Mouse (Mus musculus): ENCODE data around the gene Wipf3. TPM values are rescaled to one million over a fixed set of nuclear protein-coding genes. Genes with fewer than 3 reads are reported as not detected.
A peak's percentile ranks its signal among the peaks of the same experiment; 100 is the strongest.

The Wipf3 gene
- polyA plus RNA-seq, 1 experiment from 2014 or later, result 4.8 TPM

DNA sequence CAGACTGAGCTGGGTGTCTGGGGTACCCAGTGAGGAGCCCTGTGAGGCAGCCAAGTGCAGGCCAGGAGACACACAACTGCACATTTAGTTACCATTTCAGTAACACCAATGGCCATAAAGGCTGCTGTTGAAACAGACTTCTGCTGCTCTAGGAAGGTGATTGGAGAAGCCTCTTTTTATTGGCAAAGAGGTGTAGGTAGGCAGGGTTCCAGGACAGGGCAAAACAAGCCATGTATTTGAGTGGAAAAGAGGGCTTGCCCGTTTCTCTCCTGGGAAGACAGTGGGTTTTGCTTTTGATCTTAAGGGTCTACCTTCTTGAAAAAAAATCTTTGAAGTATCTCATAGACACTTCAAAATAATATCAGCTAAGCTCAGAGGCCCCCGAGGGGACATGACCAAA, 82.9 kb downstream of the Wipf3 start:
- WGBS, result 87% methylated on average over 2 of the region's 2 CpGs

DNA sequence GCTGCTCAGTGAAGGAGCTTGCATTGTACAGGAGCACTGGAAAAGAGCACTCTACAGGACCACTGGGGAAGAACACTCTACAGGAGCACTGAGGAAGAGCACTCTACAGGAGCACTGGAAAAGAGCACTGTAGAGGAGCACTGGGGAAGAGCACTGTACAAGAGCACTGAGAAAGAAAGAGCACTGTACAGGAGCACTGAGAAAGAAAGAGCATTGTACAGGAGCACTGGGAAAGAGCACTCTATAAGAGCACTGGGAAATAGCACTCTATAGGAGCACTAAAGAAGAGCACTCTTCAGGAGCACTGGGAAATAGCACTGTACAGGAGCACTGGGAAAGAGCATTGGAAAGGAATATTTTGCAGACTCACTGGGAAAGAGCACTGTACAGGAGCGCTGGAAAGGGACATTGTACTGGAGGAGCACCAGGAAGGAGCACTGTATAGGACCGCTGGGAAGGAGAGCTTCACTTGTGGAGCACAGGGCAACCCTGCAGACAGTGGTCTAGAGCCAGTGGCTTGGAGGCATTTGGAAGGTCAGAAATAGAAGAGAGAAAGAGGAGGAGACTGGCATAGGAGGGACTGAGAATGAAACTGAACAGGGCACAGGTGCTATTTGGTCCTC, 87.2 kb downstream of the Wipf3 start:
- DNase-seq, result no peak
- Histone ChIP-seq H3K4me2 (ENCODE audit: low read length) (no peak overlapping the region), H3K27ac (replicated peaks; ENCODE audit: low read depth, low read length) (no peak overlapping the region), H3K9me3 (ENCODE audit: control insufficient read depth, low read length) (no peaks in the 10 kb centered on the region), H3K36me3 (ENCODE audit: control insufficient read depth, insufficient read depth, low read length) (peaks cover 68% of the 10 kb centered on the region), H3K4me1 (ENCODE audit: control insufficient read depth, insufficient read depth, low read length) (no peaks in the 10 kb centered on the region), H3K27me3 (ENCODE audit: control insufficient read depth, insufficient read depth, low read length) (no peaks in the 10 kb centered on the region), H3K9ac (replicated peaks; ENCODE audit: low read length) (no peak overlapping the region), H3K4me3 (replicated peaks; ENCODE audit: low read depth, low read length) (no peak overlapping the region)
- WGBS, result 93% methylated on average over 2 of the region's 2 CpGs
- ATAC-seq (ENCODE audit: low FRiP score, low TSS enrichment), result peak; percentile 37

More for the DNA sequence above, 82.9 kb downstream of the Wipf3 start:
- H3K9ac ChIP-seq (replicated peaks; ENCODE audit: low read length), result no peak overlapping the region
- no peak overlapping the region for H3K27ac ChIP-seq (replicated peaks; ENCODE audit: low read depth, low read length)
- peaks cover 49% of the 10 kb centered on the region for H3K36me3 ChIP-seq (ENCODE audit: control insufficient read depth, insufficient read depth, low read length)
- H3K9me3 ChIP-seq (ENCODE audit: control insufficient read depth, low read length), result no peaks in the 10 kb centered on the region
- no peak overlapping the region for H3K4me2 ChIP-seq (ENCODE audit: low read length)
- no peak overlapping the region for H3K4me3 ChIP-seq (replicated peaks; ENCODE audit: low read depth, low read length)
- ATAC-seq (ENCODE audit: low FRiP score, low TSS enrichment) (no peak), DNase-seq (no peak)
- peaks cover 16% of the 10 kb centered on the region for H3K4me1 ChIP-seq (ENCODE audit: control insufficient read depth, insufficient read depth, low read length)
- H3K27me3 ChIP-seq (ENCODE audit: control insufficient read depth, insufficient read depth, low read length), result no peaks in the 10 kb centered on the region

- no peak overlapping the region for H3K4me3 ChIP-seq (replicated peaks; ENCODE audit: low read depth, low read length)
- ATAC-seq (ENCODE audit: low FRiP score, low TSS enrichment) (no peak), DNase-seq (no peak)
- no peaks in the 10 kb centered on the region for H3K4me1 ChIP-seq (ENCODE audit: control insufficient read depth, insufficient read depth, low read length)
- H3K36me3 ChIP-seq (ENCODE audit: control insufficient read depth, insufficient read depth, low read length), result peaks cover 65% of the 10 kb centered on the region
- no peaks in the 10 kb centered on the region for H3K27me3 ChIP-seq (ENCODE audit: control insufficient read depth, insufficient read depth, low read length)
- H3K9me3 ChIP-seq (ENCODE audit: control insufficient read depth, low read length), result no peaks in the 10 kb centered on the region
- 81% methylated on average over 5 of the region's 5 CpGs for WGBS
- no peak overlapping the region for H3K27ac ChIP-seq (replicated peaks; ENCODE audit: low read depth, low read length)
- H3K9ac ChIP-seq (replicated peaks; ENCODE audit: low read length), result no peak overlapping the region
- no peak overlapping the region for H3K4me2 ChIP-seq (ENCODE audit: low read length)
Measured at GRCm38 (mm10) chr6:54518758-54519157, 89.4 kb downstream of the Wipf3 start.

GRCm38 (mm10) chr6:54528666-54529065, 99.3 kb downstream of the Wipf3 start:
- no peak overlapping the region for H3K27ac ChIP-seq (replicated peaks; ENCODE audit: low read depth, low read length)
- 96% methylated on average over 8 of the region's 8 CpGs for WGBS
- H3K9ac ChIP-seq (replicated peaks; ENCODE audit: low read length), result no peak overlapping the region
- H3K4me1 ChIP-seq (ENCODE audit: control insufficient read depth, insufficient read depth, low read length), result 0 out of 2 replicates have a peak, but pooled peaks cover 7% of the 10 kb centered on the region
- H3K4me2 ChIP-seq (ENCODE audit: low read length), result no peak overlapping the region
- H3K36me3 ChIP-seq (ENCODE audit: control insufficient read depth, insufficient read depth, low read length), result peaks cover 23% of the 10 kb centered on the region
- no peak overlapping the region for H3K4me3 ChIP-seq (replicated peaks; ENCODE audit: low read depth, low read length)
- H3K9me3 ChIP-seq (ENCODE audit: control insufficient read depth, low read length), result no peaks in the 10 kb centered on the region
- ATAC-seq (ENCODE audit: low FRiP score, low TSS enrichment) (no peak), DNase-seq (no peak)
- H3K27me3 ChIP-seq (ENCODE audit: control insufficient read depth, insufficient read depth, low read length), result no peaks in the 10 kb centered on the region

- Histone ChIP-seq H3K27me3 (ENCODE audit: control insufficient read depth, insufficient read depth, low read length) (no peaks in the 10 kb centered on the region), H3K9me3 (ENCODE audit: control insufficient read depth, low read length) (no peaks in the 10 kb centered on the region), H3K36me3 (ENCODE audit: control insufficient read depth, insufficient read depth, low read length) (peaks cover 14% of the 10 kb centered on the region), H3K4me1 (ENCODE audit: control insufficient read depth, insufficient read depth, low read length) (0 out of 2 replicates have a peak, but pooled peaks cover 7% of the 10 kb centered on the region), H3K4me3 (replicated peaks; ENCODE audit: low read depth, low read length) (no peak overlapping the region), H3K4me2 (ENCODE audit: low read length) (no peak overlapping the region), H3K9ac (replicated peaks; ENCODE audit: low read length) (no peak overlapping the region), H3K27ac (replicated peaks; ENCODE audit: low read depth, low read length) (no peak overlapping the region)
- 90% methylated on average over 2 of the region's 2 CpGs for WGBS
- ATAC-seq (ENCODE audit: low FRiP score, low TSS enrichment) (no peak), DNase-seq (no peak)
Measured at GRCm38 (mm10) chr6:54530182-54530581, 100.8 kb downstream of the Wipf3 start.

GRCm38 (mm10) chr6:54531048-54531481, 101.7 kb downstream of the Wipf3 start:
- H3K9me3 ChIP-seq (ENCODE audit: control insufficient read depth, low read length), result no peaks in the 10 kb centered on the region
- H3K4me1 ChIP-seq (ENCODE audit: control insufficient read depth, insufficient read depth, low read length), result 0 out of 2 replicates have a peak, but pooled peaks cover 10% of the 10 kb centered on the region
- peak; percentile 37; the same call in 1 of the 2 replicates for ATAC-seq (ENCODE audit: low FRiP score, low TSS enrichment)
- 50% methylated on average over 8 of the region's 8 CpGs for WGBS
- H3K27ac ChIP-seq (replicated peaks; ENCODE audit: low read depth, low read length), result peak overlapping the region; percentile 73
- H3K36me3 ChIP-seq (ENCODE audit: control insufficient read depth, insufficient read depth, low read length), result peaks cover 11% of the 10 kb centered on the region
- no peak overlapping the region for H3K4me3 ChIP-seq (replicated peaks; ENCODE audit: low read depth, low read length)
- H3K9ac ChIP-seq (replicated peaks; ENCODE audit: low read length), result no peak overlapping the region
- DNase-seq, result peak; percentile 62
- no peaks in the 10 kb centered on the region for H3K27me3 ChIP-seq (ENCODE audit: control insufficient read depth, insufficient read depth, low read length)
- no peak overlapping the region for H3K4me2 ChIP-seq (ENCODE audit: low read length)

DNA sequence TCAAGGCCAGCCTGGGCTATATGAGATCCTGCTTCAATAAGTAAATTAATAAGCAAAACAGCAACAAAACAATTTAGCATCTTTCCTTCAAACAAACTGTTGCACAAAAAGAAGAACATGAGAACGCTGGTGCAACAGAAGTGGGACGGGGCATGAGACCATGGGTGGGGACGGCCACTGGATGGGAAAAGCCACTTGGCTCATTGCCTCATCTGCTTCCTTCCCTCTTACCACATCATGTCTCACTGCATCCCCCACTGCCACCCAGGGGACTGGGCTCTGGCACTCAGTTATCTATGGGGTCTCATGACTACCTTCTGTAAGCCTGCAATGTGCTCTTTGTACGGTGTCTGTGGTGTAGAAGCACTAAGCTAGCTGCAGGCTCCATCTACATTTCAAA, 106.1 kb downstream of the Wipf3 start:
- 0 out of 2 replicates have a peak, but pooled peaks cover 11% of the 10 kb centered on the region for H3K36me3 ChIP-seq (ENCODE audit: control insufficient read depth, insufficient read depth, low read length)
- no peaks in the 10 kb centered on the region for H3K27me3 ChIP-seq (ENCODE audit: control insufficient read depth, insufficient read depth, low read length)
- ATAC-seq (ENCODE audit: low FRiP score, low TSS enrichment) (no peak), DNase-seq (no peak)
- no peak overlapping the region for H3K4me2 ChIP-seq (ENCODE audit: low read length)
- no peak overlapping the region for H3K27ac ChIP-seq (replicated peaks; ENCODE audit: low read depth, low read length)
- no peaks in the 10 kb centered on the region for H3K9me3 ChIP-seq (ENCODE audit: control insufficient read depth, low read length)
- no peak overlapping the region for H3K9ac ChIP-seq (replicated peaks; ENCODE audit: low read length)
- WGBS, result 92% methylated on average over 4 of the region's 4 CpGs
- H3K4me1 ChIP-seq (ENCODE audit: control insufficient read depth, insufficient read depth, low read length), result peaks cover 29% of the 10 kb centered on the region
- no peak overlapping the region for H3K4me3 ChIP-seq (replicated peaks; ENCODE audit: low read depth, low read length)

GRCm38 (mm10) chr6:54537053-54537452, 107.7 kb downstream of the Wipf3 start:
- H3K4me3 ChIP-seq (replicated peaks; ENCODE audit: low read depth, low read length), result no peak overlapping the region
- 0 out of 2 replicates have a peak, but pooled peaks cover 11% of the 10 kb centered on the region for H3K36me3 ChIP-seq (ENCODE audit: control insufficient read depth, insufficient read depth, low read length)
- ATAC-seq (ENCODE audit: low FRiP score, low TSS enrichment) (no peak), DNase-seq (no peak)
- no peak overlapping the region for H3K4me2 ChIP-seq (ENCODE audit: low read length)
- no peaks in the 10 kb centered on the region for H3K9me3 ChIP-seq (ENCODE audit: control insufficient read depth, low read length)
- WGBS, result 84% methylated on average over 7 of the region's 7 CpGs
- no peaks in the 10 kb centered on the region for H3K27me3 ChIP-seq (ENCODE audit: control insufficient read depth, insufficient read depth, low read length)
- no peak overlapping the region for H3K27ac ChIP-seq (replicated peaks; ENCODE audit: low read depth, low read length)
- peaks cover 26% of the 10 kb centered on the region for H3K4me1 ChIP-seq (ENCODE audit: control insufficient read depth, insufficient read depth, low read length)
- H3K9ac ChIP-seq (replicated peaks; ENCODE audit: low read length), result no peak overlapping the region

DNA sequence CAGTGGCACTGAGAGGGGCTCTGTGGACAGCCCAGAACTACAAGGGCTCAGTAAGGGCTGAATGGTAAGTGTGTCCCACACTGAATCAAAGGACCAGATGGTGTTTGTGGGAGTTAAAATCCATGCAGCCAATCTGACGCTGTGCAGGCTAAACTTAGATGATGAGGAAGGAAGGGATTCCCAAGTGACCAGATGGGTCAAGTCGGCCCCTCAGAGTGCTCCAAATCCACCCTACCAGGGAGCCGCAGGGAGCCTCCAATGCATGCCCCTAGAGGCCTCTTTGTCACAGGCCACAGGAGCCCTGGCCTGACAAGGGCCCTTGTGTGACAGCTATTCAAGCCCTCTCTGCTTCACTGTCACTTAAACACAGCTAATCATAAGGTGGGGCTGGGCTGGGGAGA, 109.4 kb downstream of the Wipf3 start:
- Histone ChIP-seq H3K27ac (replicated peaks; ENCODE audit: low read depth, low read length) (0 out of 2 replicates have a peak overlapping the region, but pooled peaks have one; percentile 15), H3K4me3 (replicated peaks; ENCODE audit: low read depth, low read length) (no peak overlapping the region), H3K9ac (replicated peaks; ENCODE audit: low read length) (no peak overlapping the region), H3K27me3 (ENCODE audit: control insufficient read depth, insufficient read depth, low read length) (no peaks in the 10 kb centered on the region), H3K36me3 (ENCODE audit: control insufficient read depth, insufficient read depth, low read length) (peaks cover 12% of the 10 kb centered on the region), H3K4me1 (ENCODE audit: control insufficient read depth, insufficient read depth, low read length) (peaks cover 26% of the 10 kb centered on the region), H3K9me3 (ENCODE audit: control insufficient read depth, low read length) (no peaks in the 10 kb centered on the region), H3K4me2 (ENCODE audit: low read length) (no peak overlapping the region)
- WGBS, result 5% methylated on average over 3 of the region's 3 CpGs
- ATAC-seq (ENCODE audit: low FRiP score, low TSS enrichment) (peak; percentile 59), DNase-seq (peak; percentile 42)

Data from midbrain, embryonic 14.5 days (tissue).